Mouse (Mus musculus): ENCODE results near the gene Rpusd3.

GRCm38 (mm10) chr6:113443091-113443490 lies 24.0 kb upstream of the Rpusd3 start:
- TF ChIP-seq CTCF (IDR thresholded peaks at IDR 0.05; ENCODE audit: extremely low read depth, insufficient read depth, low read length) (no peak), POLR2A (IDR thresholded peaks at IDR 0.05; ENCODE audit: extremely low read depth, insufficient read depth, low read length) (no peak)

Data from cortical plate, adult 2 months (tissue).